Mouse (Mus musculus): ENCODE data around the gene Zzz3.

The Zzz3 gene

DNA sequence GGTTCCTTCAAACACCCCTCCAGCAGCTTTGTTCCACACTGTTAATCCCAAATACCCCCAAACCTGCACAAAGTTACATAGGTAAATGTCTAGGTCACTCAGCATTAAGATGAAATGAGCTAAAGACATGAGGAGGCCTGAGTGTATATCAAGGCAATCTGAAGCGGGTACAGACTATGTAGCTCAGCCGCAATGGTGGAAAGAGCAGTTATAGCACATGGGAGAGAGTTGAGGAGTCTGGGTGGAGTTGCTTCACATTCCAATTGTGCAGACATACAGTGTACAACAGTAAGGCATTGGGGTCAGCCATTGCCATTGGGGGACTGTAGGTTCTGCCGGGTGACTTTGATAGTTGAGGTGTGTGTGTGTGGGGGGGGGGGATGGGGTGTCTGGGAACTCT lies 69.2 kb downstream of the Zzz3 start:
- in situ Hi-C loops (cut with MboI, MseI) = loop anchor here in 1 of 2 experiments (25.0 kb wide), 1 partner anchor 1448 kb away; the partner anchor contains the start of genes Msh4 and Rabggtb

- in situ Hi-C loops (cut with MboI, MseI) = loop anchor here in 1 of 2 experiments (25.0 kb wide), 1 partner anchor 1447 kb away; the partner anchor contains the start of genes Msh4 and Rabggtb
Observed at GRCm38 (mm10) chr3:152465338-152465737, 70.1 kb downstream of the Zzz3 start.

GRCm38 (mm10) chr3:152466849-152467248 lies 71.6 kb downstream of the Zzz3 start:
- in situ Hi-C loops (cut with MboI, MseI) = loop anchor here in 1 of 2 experiments (25.0 kb wide), 1 partner anchor 1445 kb away; the partner anchor contains the start of genes Msh4 and Rabggtb

GRCm38 (mm10) chr3:152467312-152467711 lies 72.0 kb downstream of the Zzz3 start:
- in situ Hi-C loops (cut with MboI, MseI) = loop anchor here in 1 of 2 experiments (25.0 kb wide), 1 partner anchor 1445 kb away; the partner anchor contains the start of genes Msh4 and Rabggtb

DNA sequence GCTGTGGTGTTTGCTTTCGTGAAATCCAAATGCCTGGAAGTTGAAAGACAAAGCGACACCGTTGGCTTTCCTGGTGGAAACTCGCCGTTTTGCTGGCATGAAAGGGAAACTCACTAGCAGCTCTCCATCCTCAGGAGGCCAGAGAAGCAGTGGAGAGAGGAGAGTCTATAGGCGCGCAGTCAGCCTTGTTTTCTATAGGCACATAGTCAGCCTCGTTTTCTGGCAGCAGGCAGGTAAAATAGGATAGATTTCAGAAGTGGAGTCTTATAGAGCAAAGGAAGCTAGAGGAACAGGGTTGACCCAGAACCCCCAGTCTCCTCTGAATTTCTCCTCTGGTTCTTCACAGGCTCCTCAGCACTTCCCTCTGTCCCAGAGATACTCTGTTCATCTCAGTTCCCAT lies 72.8 kb downstream of the Zzz3 start:
- in situ Hi-C loops (cut with MboI, MseI) = loop anchor here in 1 of 2 experiments (25.0 kb wide), 1 partner anchor 1444 kb away; the partner anchor contains the start of genes Msh4 and Rabggtb

DNA sequence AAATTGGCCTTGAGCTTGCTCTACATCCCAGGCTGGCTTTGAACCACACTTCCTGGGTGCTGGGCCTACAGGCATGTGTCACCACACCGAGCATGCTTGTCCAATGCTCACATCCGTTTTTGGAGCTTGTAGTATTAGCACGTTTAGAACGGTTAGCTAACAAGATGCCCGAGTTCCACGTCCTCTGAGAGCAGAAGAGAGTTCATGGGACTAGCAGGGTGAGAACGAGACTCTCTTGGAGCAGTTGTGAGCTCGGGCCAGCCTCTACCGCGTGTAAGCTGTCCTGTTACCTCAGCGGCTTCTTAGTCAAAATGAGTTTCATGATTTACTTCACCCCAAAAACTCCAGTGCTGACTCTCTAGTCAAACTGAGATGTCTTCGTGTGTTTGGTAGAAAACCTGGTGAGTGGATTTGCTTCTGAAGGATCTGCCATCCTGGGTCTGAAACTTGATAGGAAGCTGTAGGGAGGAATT lies 73.3 kb downstream of the Zzz3 start:
- in situ Hi-C loops (cut with MboI, MseI) = loop anchor here in 1 of 2 experiments (25.0 kb wide), 1 partner anchor 1444 kb away; the partner anchor contains the start of genes Msh4 and Rabggtb

GRCm38 (mm10) chr3:152469423-152470200 lies 74.3 kb downstream of the Zzz3 start:
- in situ Hi-C loops (cut with MboI, MseI) = loop anchor here in 1 of 2 experiments (10.0 to 25.0 kb wide), 2 partner anchors 245 to 1443 kb away; partner anchors contain the start of genes Msh4, Pigk and Rabggtb

GRCm38 (mm10) chr3:152470347-152470746 lies 75.1 kb downstream of the Zzz3 start:
- in situ Hi-C loops (cut with MboI, MseI) = loop anchor here in 1 of 2 experiments (10.0 to 25.0 kb wide), 2 partner anchors 244 to 1442 kb away; partner anchors contain the start of genes Msh4, Pigk and Rabggtb

DNA sequence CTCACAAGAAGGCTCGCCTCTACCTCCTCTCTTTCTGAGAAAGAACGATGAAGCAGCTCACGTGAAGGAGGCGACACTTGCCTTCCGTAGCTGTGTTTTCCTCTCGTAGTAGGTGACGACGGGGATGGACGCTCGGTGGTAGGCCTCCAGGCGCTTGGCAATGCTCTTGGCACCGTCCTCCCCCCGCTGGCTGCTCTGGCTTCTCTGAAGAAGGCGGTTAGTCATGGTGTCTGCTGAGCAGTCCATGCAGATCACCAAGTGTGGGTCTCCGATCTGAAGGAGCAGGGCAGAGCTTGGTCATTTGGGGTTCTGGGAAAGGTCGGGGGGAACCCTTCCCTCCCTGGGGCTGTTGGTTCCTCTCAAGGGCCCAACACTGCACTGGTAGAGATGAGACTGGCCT lies 77.4 kb downstream of the Zzz3 start:
- in situ Hi-C loops (cut with MboI, MseI) = loop anchor here in 1 of 2 experiments (10.0 to 25.0 kb wide), 2 partner anchors 242 to 1440 kb away; partner anchors contain the start of genes Msh4, Pigk and Rabggtb

- in situ Hi-C loops (cut with MboI, MseI) = loop anchor here (5.0 to 25.0 kb wide), 5 partner anchors 87 to 1438 kb away; partner anchors contain the start of genes Msh4 (in 1 of the 2), Pigk (in 1 of the 2) and Rabggtb (in 1 of the 2)
Observed at GRCm38 (mm10) chr3:152474582-152475277, 79.5 kb downstream of the Zzz3 start.

DNA sequence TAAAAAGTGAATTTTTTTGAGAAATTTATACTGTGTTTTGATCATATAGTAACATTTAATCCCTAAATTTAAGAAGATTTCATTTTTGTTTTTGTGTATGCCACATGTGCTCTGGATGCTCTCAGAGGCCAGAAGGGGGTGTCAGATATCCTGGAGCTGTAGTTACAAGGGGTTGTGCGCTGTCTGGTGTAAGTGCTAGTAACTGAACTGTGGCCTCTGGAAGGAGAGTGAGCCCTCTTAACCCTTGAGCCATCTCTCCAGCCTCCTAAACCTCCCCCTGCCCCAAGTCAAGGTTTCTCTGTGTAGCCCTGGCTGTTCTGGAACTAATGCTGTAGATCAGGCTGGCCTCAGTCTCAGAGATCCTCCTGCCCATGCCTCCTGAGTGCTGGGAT lies 80.0 kb downstream of the Zzz3 start:
- in situ Hi-C loops (cut with MboI, MseI) = loop anchor here (5.0 to 10.0 kb wide), 4 partner anchors 88 to 282 kb away; partner anchors contain the start of gene Pigk (in 1 of the 2)

DNA sequence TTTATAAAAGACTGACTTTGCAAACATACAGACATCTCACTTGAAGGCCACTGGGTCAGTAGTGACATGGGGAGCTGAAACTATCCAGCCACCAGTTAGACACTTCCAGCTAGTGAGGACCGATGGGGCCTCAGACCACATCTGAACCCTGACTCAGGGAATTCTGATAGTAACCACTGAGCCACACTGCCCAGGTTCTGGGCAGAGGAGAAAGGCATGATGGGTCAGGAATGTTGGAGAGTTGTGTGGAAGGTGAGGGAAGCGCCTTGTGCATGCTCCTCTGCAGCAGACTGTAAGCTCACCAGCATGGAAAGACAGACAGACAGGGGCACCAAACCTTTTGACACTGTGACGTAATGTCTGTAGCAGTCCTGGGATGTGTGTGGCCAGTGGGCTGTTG lies 80.6 kb downstream of the Zzz3 start:
- in situ Hi-C loops (cut with MboI, MseI) = loop anchor here (5.0 to 10.0 kb wide), 4 partner anchors 89 to 281 kb away; partner anchors contain the start of gene Pigk (in 1 of the 2)

GRCm38 (mm10) chr3:152477796-152478527 lies 82.7 kb downstream of the Zzz3 start:
- in situ Hi-C loops (cut with MboI, MseI) = loop anchor here (5.0 to 10.0 kb wide), 4 partner anchors 91 to 279 kb away; partner anchors contain the start of gene Pigk (in 1 of the 2)

DNA sequence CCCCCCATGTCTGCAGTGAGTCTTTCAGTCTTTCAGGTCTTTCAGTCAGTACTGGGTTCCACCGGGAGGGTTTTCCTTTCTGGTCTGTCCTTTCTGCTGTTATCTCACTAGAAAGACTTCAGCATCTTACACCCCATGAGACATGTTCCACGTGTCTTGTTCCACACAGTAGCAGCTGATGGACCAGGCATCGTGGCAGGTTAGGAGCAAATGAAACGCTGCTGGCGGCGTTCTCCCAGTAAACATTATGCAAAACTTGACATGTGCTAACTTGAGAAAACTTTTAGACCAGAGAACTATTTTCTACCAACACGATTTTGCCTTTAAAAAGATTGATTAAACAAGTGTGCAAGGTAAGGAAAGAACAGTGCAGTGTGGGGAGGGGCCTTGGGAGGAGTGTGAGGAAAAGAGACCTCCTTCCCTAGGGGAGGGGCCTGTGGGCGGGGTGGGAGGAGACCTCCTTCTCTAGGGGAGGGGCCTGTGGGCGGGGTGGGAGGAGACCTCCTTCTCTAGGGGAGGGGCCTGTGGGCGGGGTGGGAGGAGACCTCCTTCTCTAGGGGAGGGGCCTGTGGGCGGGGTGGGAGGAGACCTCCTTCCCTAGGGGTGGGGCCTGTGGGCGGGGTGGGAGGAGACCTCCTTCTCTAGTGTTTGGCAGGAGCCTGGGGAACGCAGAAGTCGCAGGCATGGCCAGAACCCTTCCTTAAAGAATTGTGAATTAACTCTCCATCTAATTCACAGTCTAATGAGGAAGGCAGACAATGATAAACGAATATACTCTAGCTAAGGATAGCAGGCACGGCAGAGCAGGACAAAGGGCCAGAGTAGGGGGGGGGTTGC lies 83.5 kb downstream of the Zzz3 start:
- in situ Hi-C loops (cut with MboI, MseI) = loop anchor here (5.0 to 10.0 kb wide), 4 partner anchors 92 to 278 kb away; partner anchors contain the start of gene Pigk (in 1 of the 2)

DNA sequence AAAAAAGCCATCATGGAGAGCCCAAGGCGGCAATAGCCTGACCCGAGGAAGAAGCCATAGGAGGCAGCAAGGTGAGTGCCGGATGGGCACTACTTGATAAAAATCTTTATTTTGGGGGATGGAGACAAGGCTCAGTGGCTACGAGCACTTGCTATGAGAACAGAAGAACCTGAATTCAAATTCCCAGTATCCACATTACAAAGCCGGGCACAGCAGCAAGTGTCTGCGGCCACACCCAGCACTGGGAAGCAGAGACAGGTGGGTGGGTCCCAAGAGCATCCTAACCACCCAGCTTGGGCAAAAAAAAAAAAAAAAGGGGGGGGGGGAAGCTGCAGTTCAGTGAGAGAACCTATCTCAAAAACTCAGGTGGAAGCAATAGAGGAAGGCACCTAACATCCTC lies 85.1 kb downstream of the Zzz3 start:
- in situ Hi-C loops (cut with MboI, MseI) = no loop called here

DNA sequence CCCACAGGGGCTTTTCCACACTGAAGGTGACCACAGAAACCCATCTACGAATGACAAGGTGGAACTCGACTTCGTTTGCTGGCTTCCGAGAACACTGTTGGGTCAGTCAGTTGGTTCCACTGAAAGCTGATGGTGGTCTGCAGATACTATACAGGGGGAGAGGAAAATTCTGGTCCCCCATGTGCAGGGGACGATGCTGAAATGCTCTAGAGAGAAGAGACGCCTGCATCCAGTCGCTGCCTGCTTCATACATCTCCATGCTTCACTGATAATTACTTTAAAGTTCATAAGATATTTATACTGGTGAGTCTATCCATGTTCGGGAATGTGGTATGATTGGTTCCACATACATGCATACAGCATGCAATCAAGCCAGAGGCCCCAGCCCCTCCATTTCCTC lies 86.9 kb downstream of the Zzz3 start:
- in situ Hi-C loops (cut with MboI, MseI) = no loop called here

- in situ Hi-C loops (cut with MboI, MseI) = no loop called here
Observed at GRCm38 (mm10) chr3:152483800-152484199, 88.5 kb downstream of the Zzz3 start.

- in situ Hi-C loops (cut with MboI, MseI) = no loop called here
Observed at GRCm38 (mm10) chr3:152484206-152484605, 88.9 kb downstream of the Zzz3 start.

DNA sequence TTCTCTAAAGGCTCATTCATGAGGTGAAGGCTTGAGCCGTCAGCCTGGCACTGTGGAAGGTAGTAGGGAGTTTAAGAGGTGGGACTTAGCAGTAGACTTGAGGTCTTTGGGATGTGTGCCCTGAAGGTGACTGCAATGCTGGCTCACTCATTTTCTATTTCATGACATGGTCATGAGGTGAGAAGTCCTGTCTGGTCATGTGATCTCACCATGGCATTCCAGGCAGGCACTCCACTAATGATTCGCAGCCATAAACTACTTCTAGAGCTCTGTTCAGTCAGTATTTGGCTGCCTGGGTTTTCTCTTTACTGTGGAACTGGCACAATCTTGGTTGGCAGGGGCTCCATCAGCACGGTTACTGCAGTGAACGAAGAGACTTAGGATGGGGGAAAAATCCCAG lies 93.7 kb downstream of the Zzz3 start:
- in situ Hi-C loops (cut with MboI, MseI) = no loop called here

Measured in T-helper 17 cell (primary cell).